In the genomic region with DNA sequence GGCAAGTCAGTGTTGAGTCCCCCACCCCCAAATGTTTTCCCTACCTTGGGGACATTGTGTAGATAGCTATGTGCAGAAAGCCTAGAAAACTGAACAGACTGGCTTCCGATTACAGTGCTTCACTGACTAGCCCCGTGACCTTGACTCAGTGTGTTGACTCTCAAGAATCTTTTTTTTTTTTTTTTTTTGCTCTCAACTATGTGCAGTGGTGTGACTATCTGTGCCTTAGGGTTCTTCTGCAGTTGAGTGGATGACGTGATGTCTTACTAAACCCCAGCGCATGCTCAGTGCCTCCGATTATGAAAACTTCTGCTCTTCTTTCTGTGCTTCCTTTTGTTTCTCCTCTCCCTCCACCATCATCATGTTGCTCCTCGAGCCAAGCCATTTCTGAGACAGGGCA, we compare ENCODE assay signal across 21 mouse cellular contexts.
A peak's percentile ranks its signal among the peaks of the same experiment; 100 is the strongest.
DNase-seq lines count a peak whose midpoint lies in the region; ATAC-seq and TF ChIP-seq lines count a peak whose summit lies in the region.
"Had no signal": no experiment of that assay in that cellular context is flagged by ENCODE, and none has a peak within 500 bp of the region (broad histone marks: within the 10 kb centered on the region; RNA-seq: fewer than 3 reads in every experiment).

No protein-coding gene starts in this region.

- DNase-seq in layer of hippocampus, adult 2 months (ENCODE audit: low spot score in 2 of 2), result no peak
- DNase-seq in layer of hippocampus, adult 8-10 months (ENCODE audit: low spot score in 2 of 2), result no peak
- DNase-seq in NIH3T3 (ENCODE audit: low read depth), result peak; percentile 14
- no peak for DNase-seq in forebrain, embryonic 10.5 days (ENCODE audit: extremely low spot score, low spot score)
- no peak for DNase-seq in limb, embryonic 11.5 days (ENCODE audit: low spot score)
- DNase-seq in hindbrain, embryonic 10.5 days (ENCODE audit: low spot score), result no peak
- DNase-seq in cerebellum, adult 9-11 months, result no peak
- DNase-seq in spleen, postnatal 4 days (ENCODE audit: low spot score in 2 of 2), result no peak
- DNase-seq: adrenal gland, adult 8-10 months; cerebellum, adult 18-20 months; gastrocnemius, postnatal 14 days; kidney, adult 2 months; kidney, postnatal 4 days; layer of hippocampus, postnatal 36 days; liver; lung, adult 2 months; thymus, postnatal 36 days had no signal

- H3K9me3 ChIP-seq in forebrain, embryonic 10.5 days, result no peaks in the 10 kb centered on the region
- H3K9me3 ChIP-seq in limb, embryonic 11.5 days (ENCODE audit: control insufficient read depth, low read length), result no peaks in the 10 kb centered on the region
- H3K9me3 ChIP-seq in hindbrain, embryonic 10.5 days, result no peaks in the 10 kb centered on the region
- H3K9me3 ChIP-seq: neural tube, embryonic 12.5 days; stomach, embryonic 15.5 days had no signal

- no peak overlapping the region for H3K9ac ChIP-seq in limb, embryonic 11.5 days (ENCODE audit: low read length)
- H3K9ac ChIP-seq: neural tube, embryonic 12.5 days; stomach, embryonic 15.5 days had no signal

- H3K4me1 ChIP-seq in forebrain, embryonic 10.5 days, result peaks cover 99% of the 10 kb centered on the region
- H3K4me1 ChIP-seq in limb, embryonic 11.5 days (ENCODE audit: control insufficient read depth, insufficient read depth, low read length), result peaks cover 56% of the 10 kb centered on the region
- peaks cover 80% of the 10 kb centered on the region for H3K4me1 ChIP-seq in hindbrain, embryonic 10.5 days (replicated peaks)
- H3K4me1 ChIP-seq: stomach, embryonic 15.5 days had no signal

- H3K36me3 ChIP-seq in forebrain, embryonic 10.5 days (replicated peaks), result peaks cover 19% of the 10 kb centered on the region
- H3K36me3 ChIP-seq in limb, embryonic 11.5 days (ENCODE audit: control insufficient read depth, insufficient read depth, low read length), result no peaks in the 10 kb centered on the region; the same call in 1 of the 2 replicates
- H3K36me3 ChIP-seq in hindbrain, embryonic 10.5 days, result peaks cover 13% of the 10 kb centered on the region; the same call in 1 of the 2 replicates
- H3K36me3 ChIP-seq: neural tube, embryonic 12.5 days; stomach, embryonic 15.5 days had no signal

- WGBS in forebrain, embryonic 10.5 days, result 54% methylated on average over 6 of the region's 6 CpGs
- 55% methylated on average over 6 of the region's 6 CpGs for WGBS in limb, embryonic 11.5 days
- WGBS in hindbrain, embryonic 10.5 days, result 68% methylated on average over 6 of the region's 6 CpGs

- no peak for TF ChIP-seq CTCF in layer of hippocampus, adult 2 months (conservative IDR thresholded peaks at IDR 0.05)

- no peak for ATAC-seq in limb, embryonic 11.5 days (ENCODE audit: insufficient number of reproducible peaks, low FRiP score, low TSS enrichment, low read depth)
- ATAC-seq: hindbrain, embryonic 16.5 days had no signal

- H3K4me3 ChIP-seq in layer of hippocampus, adult 2 months, result no peak overlapping the region
- H3K4me3 ChIP-seq in forebrain, embryonic 10.5 days, result peak overlapping the region; percentile 19; the same call in 1 of the 2 replicates
- no peak overlapping the region for H3K4me3 ChIP-seq in limb, embryonic 11.5 days (ENCODE audit: low read depth, low read length)
- H3K4me3 ChIP-seq in hindbrain, embryonic 10.5 days, result no peak overlapping the region
- H3K4me3 ChIP-seq: neural tube, embryonic 12.5 days; stomach, embryonic 15.5 days had no signal

- H3K4me2 ChIP-seq in limb, embryonic 11.5 days (ENCODE audit: low read depth, severe bottlenecking), result no peak overlapping the region
- H3K4me2 ChIP-seq: heart, embryonic 11.5 days; neural tube, embryonic 12.5 days; stomach, embryonic 15.5 days had no signal

- peak overlapping the region; percentile 62 for H3K27ac ChIP-seq in layer of hippocampus, adult 2 months
- peak overlapping the region; percentile 89 for H3K27ac ChIP-seq in forebrain, embryonic 10.5 days
- H3K27ac ChIP-seq in limb, embryonic 11.5 days (replicated peaks; ENCODE audit: low read depth, low read length), result peak overlapping the region; percentile 52; the same call in 1 of the 2 replicates
- no peak overlapping the region for H3K27ac ChIP-seq in hindbrain, embryonic 10.5 days
- H3K27ac ChIP-seq: neural tube, embryonic 12.5 days; stomach, embryonic 15.5 days had no signal

- H3K27me3 ChIP-seq in forebrain, embryonic 10.5 days (ENCODE audit: poor library complexity, severe bottlenecking), result no peaks in the 10 kb centered on the region
- no peaks in the 10 kb centered on the region for H3K27me3 ChIP-seq in limb, embryonic 11.5 days (ENCODE audit: control insufficient read depth, insufficient read depth, low read length)
- H3K27me3 ChIP-seq in hindbrain, embryonic 10.5 days (ENCODE audit: insufficient read depth, poor library complexity, severe bottlenecking), result no peaks in the 10 kb centered on the region
- H3K27me3 ChIP-seq: neural tube, embryonic 12.5 days; stomach, embryonic 15.5 days had no signal
